Mouse (Mus musculus) layer of hippocampus, adult 9-11 months (tissue): Measurements from ENCODE around the gene Trp53bp1.

Experiments
- DNase-seq: peaks from one replicate; pipeline ENCODE4 v3.0.0; 2022

Trp53bp1 gene

GRCm38 (mm10) chr2:121271236-121271927, at the start of gene Trp53bp1:
Gene Trp53bp1 (minus strand): TSS chr2:121271407.
- DNase-seq: peak; percentile 96

GRCm38 (mm10) chr2:121316278-121316677, 45.1 kb upstream of the Trp53bp1 start:
- DNase-seq: no peak

GRCm38 (mm10) chr2:121308997-121309416, 37.8 kb upstream of the Trp53bp1 start:
- no peak for DNase-seq

GRCm38 (mm10) chr2:121300036-121300435, 28.8 kb upstream of the Trp53bp1 start:
- no peak for DNase-seq

- DNase-seq: no peak
These were observed 28.3 kb upstream of the Trp53bp1 start for GRCm38 (mm10) chr2:121299471-121299870.

GRCm38 (mm10) chr2:121298131-121298530, 26.9 kb upstream of the Trp53bp1 start:
- peak; percentile 72 for DNase-seq

- DNase-seq: no peak
These were observed 26.5 kb upstream of the Trp53bp1 start for GRCm38 (mm10) chr2:121297701-121298100.

- DNase-seq: no peak
These were observed 25.6 kb upstream of the Trp53bp1 start for GRCm38 (mm10) chr2:121296754-121297231.

GRCm38 (mm10) chr2:121295608-121296571, 24.7 kb upstream of the Trp53bp1 start:
- peak; percentile 76 for DNase-seq

- DNase-seq: peak; percentile 80
These were observed 23.8 kb upstream of the Trp53bp1 start for GRCm38 (mm10) chr2:121294753-121295607.

GRCm38 (mm10) chr2:121294182-121294581, 23.0 kb upstream of the Trp53bp1 start:
- no peak for DNase-seq

- no peak for DNase-seq
These were observed 21.3 kb upstream of the Trp53bp1 start for GRCm38 (mm10) chr2:121292316-121293013.

- DNase-seq: no peak
These were observed 18.7 kb upstream of the Trp53bp1 start for GRCm38 (mm10) chr2:121289730-121290540.

GRCm38 (mm10) chr2:121288901-121289729, 17.9 kb upstream of the Trp53bp1 start, which contains the start of gene Map1a:
Gene Map1a (plus strand): TSS chr2:121289600.
- peak; percentile 98 for DNase-seq

GRCm38 (mm10) chr2:121287850-121288249, 16.6 kb upstream of the Trp53bp1 start:
- no peak for DNase-seq

- DNase-seq: peak; percentile 21
These were observed 815 bp upstream of the Trp53bp1 start for GRCm38 (mm10) chr2:121271928-121272516.

- no peak for DNase-seq
These were observed 529 bp downstream of the Trp53bp1 start for GRCm38 (mm10) chr2:121270521-121271235.

GRCm38 (mm10) chr2:121268446-121268845, 2.8 kb downstream of the Trp53bp1 start:
- no peak for DNase-seq

GRCm38 (mm10) chr2:121249758-121250157, 21.4 kb downstream of the Trp53bp1 start:
- DNase-seq: no peak
